Mouse (Mus musculus): ENCODE results near the gene Tpp2. TPM values are rescaled to one million over a fixed set of nuclear protein-coding genes. Genes with fewer than 3 reads are reported as not detected.

The Tpp2 gene
- polyA plus RNA-seq (2012; rRNA removed) = 5.2 and 5.8 TPM in 2 replicates

DNA sequence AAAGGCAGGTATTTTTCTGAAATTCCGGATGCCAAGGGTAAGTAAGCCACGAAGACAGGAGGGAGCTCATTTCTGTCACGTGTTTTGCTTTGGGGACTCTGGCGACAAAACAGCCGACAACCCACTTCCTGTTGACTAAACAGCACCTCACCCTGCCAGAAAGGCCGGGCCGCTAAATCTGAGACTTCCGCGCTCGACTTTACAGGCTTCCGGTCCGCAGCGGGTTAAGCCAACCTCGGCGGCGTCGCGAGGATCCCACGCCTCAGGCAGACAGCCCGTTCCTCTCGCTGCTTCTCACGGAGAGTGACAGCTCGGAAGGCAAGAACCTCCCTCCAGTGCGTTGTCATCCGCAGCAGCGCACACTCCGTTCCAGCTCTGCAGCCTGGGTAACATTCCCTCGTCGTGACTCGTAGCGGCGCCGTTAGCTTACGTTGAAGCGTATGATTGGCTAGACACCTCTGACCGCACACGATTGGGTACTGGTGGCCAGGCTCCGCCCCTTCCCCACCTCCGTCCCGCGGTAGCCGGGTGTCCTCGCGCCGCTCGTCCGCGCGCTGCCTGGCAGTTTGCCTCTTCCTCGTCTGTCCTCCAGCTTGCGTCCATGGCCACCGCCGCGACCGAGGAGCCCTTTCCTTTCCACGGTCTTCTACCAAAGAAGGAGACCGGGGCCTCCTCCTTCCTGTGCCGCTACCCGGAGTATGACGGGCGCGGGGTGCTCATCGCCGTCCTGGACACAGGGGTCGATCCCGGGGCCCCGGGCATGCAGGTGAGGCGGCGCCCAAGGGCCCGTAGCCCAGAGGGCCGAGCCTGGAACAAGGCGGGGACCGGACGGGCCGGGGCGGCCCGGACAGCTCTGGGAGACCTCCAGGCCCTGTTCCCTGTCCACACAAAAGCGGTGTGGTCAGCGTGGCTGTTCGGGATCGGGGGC is at the start of gene Tpp2:
Gene Tpp2, plus strand, starts transcription at position 160 of the 928 bp plus-strand sequence.

GRCm38 (mm10) chr1:44019934-44020333 is 86.5 kb downstream of the Tpp2 start, which contains the start of gene Mettl21c:
Gene Mettl21c, minus strand, starts transcription at chr1:44020034.

Other genes with a start within 250 kb of the Tpp2 start
- gene 1500015O10Rik, start 203.0 kb upstream of the Tpp2 start, polyA plus RNA-seq (2012; rRNA removed) = 36.7 and 41.2 TPM in 2 replicates
- 23.5 and 25.2 TPM in 2 replicates for gene Uxs1, start 105.8 kb upstream of the Tpp2 start, polyA plus RNA-seq (2012; rRNA removed)
- 0.10 and 0.37 TPM in 2 replicates for gene Mettl21c, start 86.4 kb downstream of the Tpp2 start, polyA plus RNA-seq (2012; rRNA removed)
- gene Gm8251, start 128.3 kb downstream of the Tpp2 start, polyA plus RNA-seq (2012; rRNA removed) = not detected in 2 replicates
- 6.5 and 8.2 TPM in 2 replicates for gene Tex30, start 168.8 kb downstream of the Tpp2 start, polyA plus RNA-seq (2012; rRNA removed)
- 31.7 and 51.6 TPM in 2 replicates for gene Kdelc1, start 185.2 kb downstream of the Tpp2 start, polyA plus RNA-seq (2012; rRNA removed)
- 10.2 and 11.1 TPM in 2 replicates for gene Bivm, start 185.3 kb downstream of the Tpp2 start, polyA plus RNA-seq (2012; rRNA removed)
- 4.5 and 4.8 TPM in 2 replicates for gene Ercc5, start 214.1 kb downstream of the Tpp2 start, polyA plus RNA-seq (2012; rRNA removed)

Measured in ovary, adult 2 months (tissue).